Mouse (Mus musculus) lung, postnatal 36 days (tissue): ENCODE results near the gene Zfp992.
"Not testable (repeated sequence)": the region's sequence is repeated elsewhere in the genome, so short reads cannot be mapped to it uniquely, and the experiment has no call there.

ENCODE experiments used
- DNase-seq: peaks from one replicate; pipeline ENCODE4 v3.0.0; 2022; ENCODE audit warnings: mixed read lengths

Zfp992 gene

DNA sequence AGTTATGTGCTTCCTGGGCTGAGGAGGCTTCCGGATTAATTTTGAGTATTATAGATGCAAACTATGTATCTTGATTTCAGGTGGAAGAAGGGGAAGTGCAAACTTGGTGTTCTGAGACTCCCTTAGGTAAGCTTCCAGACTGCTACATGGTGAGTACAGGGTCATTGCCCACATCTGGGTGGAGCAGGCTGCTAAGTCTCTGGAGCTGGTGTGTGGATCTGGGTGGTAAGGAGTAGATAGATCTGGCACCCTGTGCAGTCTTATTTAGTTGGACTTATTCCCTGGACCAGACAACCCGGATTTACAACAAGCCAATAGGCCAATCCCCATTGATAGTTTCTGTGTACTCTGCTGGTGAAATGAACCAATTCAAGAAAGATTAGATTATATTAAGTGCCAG lies at the start of gene Zfp992:
TSS of gene Zfp992 (plus strand) at position 74 of the 400 bp plus-strand sequence.
- not testable (repeated sequence) for DNase-seq

DNA sequence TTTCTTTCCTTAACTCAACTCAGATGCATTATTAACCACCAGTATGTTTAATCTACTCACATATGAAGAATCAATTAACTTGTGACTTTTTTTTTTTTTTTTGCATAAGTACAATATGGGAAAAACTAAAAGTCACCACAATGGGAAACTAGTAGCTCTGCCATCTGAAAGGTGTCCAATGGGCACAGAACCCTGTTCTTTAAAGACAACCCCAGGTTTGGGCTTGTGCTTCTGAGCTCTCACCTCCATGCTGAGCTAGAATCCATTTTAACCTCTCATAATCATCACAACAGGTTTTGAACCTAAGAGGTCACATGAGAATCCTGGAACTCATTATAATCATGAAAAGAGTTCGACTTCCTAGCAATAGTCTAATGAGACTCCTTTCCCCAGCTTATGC lies 19.4 kb upstream of the Zfp992 start:
- not testable (repeated sequence) for DNase-seq

DNA sequence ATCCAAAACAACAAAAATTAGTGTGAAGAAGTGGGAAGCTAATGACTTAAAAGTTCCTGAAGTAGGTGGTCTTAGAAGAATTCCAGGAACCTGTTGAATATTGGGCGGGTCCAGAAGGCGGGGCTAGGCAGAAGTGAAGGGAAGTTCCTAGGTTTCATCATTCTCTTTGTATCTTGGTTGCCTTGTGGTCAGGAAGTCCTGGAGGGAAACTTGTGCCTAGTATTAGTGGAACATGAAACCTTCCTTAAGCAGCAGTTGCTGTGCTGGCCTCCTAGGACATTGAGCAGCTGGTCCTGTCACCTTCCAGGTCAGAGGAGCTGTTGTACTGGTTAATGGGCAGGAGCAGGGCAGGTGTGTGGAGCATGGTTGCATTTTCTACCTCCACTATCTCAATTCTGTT lies 17.9 kb upstream of the Zfp992 start:
- not testable (repeated sequence) for DNase-seq

DNA sequence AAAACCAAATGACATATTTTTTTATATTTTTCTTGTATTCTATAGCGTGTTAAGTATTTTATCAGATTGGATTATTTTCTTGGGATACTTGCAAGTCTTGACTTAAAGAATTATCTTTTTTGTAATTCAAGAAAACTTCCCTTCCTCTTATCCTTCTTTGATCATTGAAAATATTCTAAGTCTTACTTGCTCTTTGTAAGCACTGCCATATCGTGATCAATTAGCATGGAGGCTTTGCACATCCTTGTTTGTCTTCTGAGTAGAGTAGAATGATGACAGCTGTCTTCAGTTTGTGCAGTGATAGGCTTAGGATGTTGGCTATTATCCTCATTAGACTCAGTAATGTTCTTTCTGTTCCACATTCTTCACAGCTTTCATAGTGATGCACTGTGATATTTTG lies 13.3 kb upstream of the Zfp992 start:
- not testable (repeated sequence) for DNase-seq

DNA sequence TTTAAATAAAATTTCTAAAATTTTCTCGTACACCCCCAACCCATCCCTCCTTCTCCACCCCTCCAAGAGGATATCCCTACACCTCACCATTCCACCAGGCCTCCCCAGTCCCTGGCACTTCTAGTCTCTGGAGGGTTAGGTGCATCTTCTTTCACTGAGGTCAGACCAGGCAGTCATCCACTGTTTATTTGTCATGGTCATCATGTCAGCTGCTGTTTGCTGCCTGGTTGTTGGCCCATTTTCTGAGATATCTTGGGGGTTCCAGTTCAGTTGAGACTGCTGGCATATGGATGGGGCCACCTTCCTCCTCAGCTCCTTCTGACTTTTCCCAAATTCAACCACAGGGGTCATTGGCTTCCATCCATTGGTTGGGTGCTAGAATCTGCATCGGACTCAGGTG lies 11.6 kb upstream of the Zfp992 start:
- not testable (repeated sequence) for DNase-seq

DNA sequence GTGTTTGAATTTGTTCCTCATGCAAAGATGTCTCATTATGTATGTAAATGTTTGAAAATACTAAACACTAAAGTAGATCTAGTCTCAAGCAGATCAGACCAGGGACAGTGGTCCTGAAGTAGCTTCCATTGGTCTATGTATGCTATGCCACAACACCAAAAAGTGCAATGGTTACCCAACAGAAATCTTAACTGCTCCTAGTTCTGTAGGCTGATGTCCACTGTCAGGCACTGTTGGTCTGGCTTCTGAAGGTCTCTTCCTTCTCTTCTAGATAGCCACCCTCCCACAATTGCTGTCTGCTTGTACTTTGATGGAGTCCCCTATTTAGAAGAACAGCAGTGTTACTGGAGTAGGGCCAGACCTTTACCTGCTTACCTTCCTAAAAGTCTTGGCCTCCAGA lies 4.5 kb upstream of the Zfp992 start:
- not testable (repeated sequence) for DNase-seq

DNA sequence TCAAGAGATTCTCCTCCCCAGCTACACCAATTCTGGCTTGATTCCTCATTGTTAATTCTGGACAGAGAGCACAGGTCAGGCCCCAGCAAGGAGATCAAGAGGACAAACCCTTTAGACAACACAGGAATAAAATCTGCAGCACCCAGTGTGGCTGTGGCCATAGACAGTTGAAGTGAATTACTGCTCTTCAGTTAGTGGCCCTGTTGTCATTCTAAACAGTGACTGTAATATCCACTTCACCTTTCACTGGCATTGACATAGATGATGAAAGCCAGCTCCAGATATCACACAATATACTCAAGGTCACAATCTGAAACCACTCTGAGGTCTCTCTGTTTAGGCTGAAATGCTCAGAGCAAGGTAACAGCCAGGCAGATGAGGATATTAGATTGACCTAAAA lies 3.7 kb upstream of the Zfp992 start:
- DNase-seq: not testable (repeated sequence)

DNA sequence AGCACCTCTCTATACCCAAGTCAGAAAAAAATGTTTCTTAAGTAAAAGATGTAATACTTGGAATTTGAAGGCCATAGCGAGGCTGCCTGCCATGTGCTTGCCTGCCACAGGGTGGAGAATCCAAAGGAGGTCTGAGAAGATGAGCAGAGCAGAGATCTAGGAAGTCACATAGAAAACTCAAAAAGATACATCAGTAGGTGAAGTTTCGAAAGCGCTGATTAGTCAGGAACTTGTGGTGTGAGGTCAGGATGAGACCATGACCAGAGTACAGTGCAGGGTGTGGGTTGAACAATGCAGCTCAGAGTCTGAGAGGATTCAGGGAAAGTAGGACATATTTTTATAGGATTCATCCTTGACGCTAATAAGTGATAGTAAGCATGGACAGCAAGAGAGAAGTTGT lies 2.7 kb upstream of the Zfp992 start:
- not testable (repeated sequence) for DNase-seq

DNA sequence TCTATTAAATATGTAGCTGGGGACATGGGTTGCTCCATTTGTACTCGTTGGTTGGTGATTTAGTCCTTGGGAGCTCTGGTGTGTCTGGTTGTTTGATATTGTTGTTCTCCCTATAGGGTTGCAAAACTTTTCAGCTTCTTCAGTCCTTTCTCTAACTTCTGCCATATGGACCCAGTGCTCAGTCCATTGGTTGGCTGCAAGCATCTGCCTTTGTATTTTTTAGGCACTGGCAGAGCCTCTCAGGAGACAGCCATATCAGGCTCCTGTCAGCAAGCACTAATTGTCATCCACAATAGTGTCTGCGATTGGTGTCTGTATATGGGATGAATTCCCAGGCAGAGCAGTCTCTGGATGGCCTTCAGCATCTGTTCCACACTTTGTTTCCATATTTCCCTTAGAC lies 1.8 kb upstream of the Zfp992 start:
- DNase-seq: not testable (repeated sequence)

DNA sequence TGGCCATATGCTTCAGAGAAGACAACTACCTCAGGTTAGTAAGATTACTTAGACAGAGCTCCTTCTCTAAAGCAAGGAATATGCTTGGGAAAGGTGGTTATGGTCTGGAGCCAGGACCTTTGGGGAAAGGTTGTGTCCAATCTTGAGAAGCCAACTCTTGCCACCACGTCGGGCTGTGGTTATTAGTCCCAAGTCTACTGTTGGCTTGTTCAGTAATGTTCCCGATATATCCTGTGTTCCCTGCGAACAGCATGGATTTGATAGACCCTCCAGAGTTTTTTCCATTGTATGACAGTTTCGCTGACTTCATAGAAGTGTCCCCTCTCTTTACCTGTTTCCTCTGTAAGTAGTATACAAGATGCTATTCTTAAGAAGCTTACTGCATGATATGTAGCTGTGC lies 888 bp downstream of the Zfp992 start:
- DNase-seq: not testable (repeated sequence)

DNA sequence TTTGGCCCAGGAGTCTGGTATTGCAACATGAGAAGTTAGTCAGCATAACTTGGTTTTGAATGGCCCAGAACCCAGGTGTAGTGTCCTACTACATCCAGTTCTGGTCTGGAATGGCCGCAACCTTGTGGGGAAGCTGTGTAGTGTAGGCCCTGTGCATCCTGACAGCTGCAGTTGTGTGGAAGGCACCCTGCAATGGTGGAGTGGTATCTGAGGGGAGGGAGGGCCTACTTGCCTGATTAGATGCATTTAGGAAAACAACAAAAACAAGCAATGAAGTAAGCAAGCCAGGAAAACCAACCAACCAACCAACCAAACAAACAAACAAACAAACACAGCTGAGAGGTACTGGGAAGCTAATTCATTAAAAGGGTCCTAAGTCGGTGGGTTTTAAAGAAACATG lies 3.8 kb downstream of the Zfp992 start:
- not testable (repeated sequence) for DNase-seq

DNA sequence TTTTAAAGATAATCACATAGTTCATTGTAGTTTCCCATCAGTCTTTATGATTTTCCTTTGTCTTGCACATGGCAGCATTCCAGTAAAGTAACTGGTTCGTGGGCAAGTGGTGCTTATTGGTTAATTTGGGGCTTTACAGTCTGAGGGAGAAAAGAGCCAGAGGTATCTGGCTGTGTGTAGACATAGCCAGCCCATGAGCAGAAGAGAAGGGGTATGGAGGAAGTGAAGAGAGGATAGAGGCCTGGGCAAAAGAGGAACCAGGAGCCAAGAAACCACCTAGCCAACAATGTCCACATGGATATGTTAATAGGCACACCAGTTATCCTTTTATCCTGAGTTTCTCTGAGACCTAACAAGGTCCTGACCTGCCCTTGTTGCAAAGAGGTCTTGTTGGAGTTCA lies 5.3 kb downstream of the Zfp992 start:
- not testable (repeated sequence) for DNase-seq

DNA sequence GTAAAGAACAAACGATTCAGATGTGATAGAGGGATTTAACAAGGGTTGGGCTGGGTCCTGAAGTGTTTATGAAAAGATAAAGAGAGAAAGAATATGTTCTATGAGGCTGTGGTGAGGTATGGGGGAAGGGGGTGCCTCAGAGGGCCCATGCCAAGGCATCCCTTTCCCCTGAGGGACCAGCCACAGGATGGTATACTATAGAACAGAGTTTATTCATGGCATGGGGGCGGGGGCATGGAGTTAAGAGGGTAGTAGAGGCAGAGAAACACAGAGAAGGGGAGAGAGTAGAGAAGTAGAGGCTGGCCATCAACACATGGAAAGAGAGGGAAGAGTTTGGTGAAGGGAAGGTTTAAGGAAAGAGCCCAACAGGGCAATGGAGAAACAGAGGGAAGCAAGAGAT lies 6.1 kb downstream of the Zfp992 start:
- DNase-seq: no peak

DNA sequence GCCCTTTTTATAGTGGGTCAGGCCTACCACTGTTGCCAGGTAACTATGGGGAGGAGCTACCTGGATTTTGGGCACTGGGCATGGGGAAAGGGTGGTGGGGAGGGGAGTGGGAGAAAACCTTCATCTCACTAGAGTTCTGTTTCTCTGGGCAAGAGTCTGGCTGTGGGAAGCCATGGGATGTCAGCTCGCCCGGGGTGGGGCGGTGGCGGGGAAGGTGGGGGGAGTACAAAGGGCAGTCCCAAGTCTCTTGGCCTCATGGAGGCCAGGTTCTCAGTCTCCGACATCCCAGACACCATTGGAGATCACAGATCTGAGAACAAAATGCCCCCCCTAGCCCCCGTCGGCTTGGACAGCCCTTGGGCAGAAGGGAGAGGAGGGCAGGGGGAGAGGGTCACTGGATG lies 6.5 kb downstream of the Zfp992 start:
- DNase-seq: no peak

DNA sequence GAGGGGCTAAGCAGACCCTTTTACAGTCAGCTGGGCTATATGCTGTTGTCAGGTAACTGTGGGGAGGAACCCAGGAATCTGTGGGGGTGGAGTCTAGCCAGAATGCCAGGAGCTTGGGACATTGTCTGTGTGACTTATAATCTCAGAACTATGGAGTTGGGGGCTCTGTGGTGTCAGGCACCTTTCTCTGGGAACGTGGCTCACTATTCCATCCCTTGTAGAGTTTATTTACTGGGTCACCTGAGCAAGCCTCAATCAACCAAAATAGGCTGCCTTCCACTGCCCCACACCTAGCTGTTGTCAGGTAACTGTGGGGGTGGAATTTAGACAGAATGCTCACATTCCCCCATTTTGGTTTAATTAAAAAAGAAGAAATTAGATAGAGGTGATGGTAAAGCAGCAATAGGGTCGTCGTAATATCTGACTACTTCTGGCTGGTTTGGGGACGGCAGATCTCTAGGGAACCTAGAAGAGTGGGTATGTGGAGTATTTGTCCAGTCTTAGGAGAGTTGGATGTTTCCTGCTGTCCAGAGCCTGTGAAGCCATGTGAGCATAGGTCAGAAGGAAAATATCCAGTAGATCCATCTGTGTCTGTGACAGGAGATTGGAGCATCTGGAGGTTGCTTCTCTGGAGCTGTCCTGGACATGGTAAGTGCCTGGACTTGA lies 7.4 kb downstream of the Zfp992 start:
- no peak for DNase-seq

DNA sequence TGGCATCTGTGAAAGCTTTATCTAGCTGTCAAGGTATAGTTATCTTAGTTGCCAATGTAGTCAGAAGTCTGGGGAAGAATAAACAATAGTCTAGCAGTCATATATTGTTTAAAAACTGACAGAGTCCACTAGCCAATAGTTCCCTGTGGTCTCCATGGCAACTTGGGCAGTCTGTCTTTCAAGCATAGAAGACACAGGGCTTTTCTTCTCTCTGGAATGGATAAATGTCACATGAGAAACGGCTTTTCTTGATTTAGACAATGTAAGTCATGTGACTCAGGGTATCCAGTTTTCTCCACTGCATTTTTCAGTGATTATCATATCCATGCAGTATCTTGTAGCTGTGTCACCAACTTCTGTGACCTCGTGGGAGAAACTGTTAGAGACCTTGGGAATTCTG lies 8.3 kb downstream of the Zfp992 start:
- DNase-seq: no peak

DNA sequence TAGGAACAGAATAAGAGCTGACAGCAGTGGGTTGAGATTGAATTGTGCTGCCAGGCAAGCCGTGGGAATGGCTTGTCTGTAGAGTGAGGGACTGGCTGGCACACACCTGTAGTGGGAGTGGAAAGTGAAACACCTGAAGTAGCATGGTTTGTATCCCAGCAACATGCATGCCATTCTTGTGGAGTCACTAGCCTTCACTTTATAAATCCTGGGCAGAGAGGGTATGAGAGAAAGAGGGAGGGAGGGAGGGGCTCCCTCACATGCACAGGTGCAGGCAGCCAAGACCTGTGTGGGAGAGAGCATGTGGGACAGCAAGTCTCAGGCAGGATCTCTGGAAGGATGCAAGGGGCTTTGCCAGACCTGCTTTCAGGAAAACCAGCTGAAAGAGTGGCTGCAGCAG lies 8.9 kb downstream of the Zfp992 start:
- DNase-seq: no peak

DNA sequence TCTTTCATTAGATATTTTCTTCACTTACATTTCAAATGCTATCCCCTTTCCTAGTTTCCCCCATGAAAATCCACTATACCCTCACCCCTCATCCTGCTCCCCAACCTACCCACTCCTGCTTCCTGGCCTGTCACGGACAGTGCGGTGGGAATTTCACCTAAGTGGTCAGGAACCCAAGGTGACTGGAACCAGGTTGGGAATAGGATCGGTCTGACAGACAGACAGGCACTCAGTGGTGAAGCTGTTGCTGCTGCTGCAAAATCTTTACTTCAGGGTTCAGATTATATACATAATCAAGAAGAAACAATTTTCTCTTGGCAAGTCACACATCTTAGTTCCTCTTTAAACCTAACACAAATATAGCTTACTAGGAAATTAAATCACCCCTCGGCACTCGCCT lies 11.0 kb downstream of the Zfp992 start:
- DNase-seq: not testable (repeated sequence)

DNA sequence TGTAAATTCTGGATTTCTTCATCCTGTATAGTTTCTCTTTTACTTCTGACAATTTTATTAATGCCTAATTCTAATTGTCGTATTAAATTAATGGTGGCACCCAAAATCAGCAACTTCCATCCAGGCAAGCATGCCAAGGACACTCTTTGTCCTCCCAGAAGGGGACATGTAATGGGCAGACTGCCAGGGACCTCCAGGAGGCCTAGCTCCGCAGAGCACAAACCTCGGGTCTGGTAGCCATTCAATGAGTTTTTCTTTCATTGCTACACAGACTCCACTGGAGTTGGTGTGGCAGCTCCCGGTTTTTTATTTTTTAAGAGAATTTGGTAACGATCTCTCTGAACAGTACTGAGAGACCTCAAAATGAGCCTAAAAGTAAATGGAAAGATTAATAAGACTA lies 11.9 kb downstream of the Zfp992 start:
- not testable (repeated sequence) for DNase-seq

DNA sequence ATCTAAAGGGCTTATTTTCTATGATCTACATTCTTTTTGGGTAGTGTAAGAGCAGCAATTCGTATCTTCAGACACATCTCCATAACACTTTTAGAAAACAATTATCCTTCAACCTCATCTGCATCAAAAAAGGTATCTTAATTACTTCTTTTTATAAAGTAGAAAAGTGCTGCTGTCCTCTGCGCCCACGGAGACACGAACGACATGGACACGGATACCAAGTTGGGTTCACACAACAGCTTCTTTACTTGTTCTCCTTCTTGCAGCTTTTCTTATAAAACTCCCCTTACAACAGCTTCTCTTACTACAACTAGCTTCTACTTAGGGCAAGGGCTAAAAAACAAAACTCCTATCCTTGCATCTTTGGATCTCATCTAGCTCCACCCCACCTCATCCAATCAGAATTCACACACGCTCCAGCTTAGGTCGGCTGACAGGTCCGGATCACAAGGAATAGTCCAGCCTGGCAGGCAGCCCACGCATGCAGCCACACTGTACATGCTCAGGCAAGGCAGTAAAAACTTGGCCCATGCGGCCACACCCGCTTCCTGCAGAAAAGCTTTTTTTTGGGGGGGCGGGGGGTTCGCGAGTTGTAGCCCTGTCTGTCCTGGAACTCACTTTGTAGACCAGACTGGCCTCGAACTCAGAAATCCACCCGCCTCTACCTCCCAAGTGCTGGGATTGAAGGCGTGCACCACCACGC lies 15.0 kb downstream of the Zfp992 start:
- DNase-seq: not testable (repeated sequence)

DNA sequence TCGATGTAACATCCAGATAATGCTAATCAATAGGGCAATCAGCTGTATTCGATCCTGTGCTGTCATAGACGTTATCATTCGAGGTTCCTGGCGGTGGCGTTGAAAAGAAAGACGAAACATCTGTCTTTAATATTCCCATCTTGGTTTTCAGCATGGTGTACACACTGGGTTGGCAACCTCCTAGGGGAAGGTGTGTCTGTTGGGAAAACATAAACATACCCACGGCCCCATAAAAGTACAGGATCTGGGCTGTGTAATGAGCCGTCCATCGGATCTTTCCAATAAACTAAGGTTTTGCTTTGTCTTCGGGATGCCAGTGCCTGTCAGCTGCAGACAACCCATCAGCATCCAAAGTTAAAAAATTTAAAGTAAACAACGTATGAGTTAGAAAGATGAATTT lies 21.2 kb downstream of the Zfp992 start:
- DNase-seq: not testable (repeated sequence)

DNA sequence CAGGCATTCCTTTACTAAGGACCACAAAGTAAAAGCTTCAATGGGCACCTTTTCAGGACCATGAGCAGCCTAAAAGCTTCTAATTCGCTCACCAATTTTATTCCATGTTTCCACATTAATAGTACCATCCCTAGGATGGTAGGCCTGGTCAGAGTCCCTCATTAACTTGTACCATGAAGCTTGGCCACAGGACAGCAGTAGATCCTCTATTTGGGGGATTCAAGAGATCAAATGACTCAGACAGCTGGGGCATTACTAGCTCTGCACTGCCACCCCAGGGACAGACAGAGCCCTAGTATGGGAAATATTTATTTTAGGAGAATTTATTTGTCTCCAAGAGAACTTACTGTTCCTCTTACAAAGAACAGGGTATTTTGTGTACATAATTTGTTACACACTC lies 25.4 kb downstream of the Zfp992 start:
- DNase-seq: not testable (repeated sequence)

DNA sequence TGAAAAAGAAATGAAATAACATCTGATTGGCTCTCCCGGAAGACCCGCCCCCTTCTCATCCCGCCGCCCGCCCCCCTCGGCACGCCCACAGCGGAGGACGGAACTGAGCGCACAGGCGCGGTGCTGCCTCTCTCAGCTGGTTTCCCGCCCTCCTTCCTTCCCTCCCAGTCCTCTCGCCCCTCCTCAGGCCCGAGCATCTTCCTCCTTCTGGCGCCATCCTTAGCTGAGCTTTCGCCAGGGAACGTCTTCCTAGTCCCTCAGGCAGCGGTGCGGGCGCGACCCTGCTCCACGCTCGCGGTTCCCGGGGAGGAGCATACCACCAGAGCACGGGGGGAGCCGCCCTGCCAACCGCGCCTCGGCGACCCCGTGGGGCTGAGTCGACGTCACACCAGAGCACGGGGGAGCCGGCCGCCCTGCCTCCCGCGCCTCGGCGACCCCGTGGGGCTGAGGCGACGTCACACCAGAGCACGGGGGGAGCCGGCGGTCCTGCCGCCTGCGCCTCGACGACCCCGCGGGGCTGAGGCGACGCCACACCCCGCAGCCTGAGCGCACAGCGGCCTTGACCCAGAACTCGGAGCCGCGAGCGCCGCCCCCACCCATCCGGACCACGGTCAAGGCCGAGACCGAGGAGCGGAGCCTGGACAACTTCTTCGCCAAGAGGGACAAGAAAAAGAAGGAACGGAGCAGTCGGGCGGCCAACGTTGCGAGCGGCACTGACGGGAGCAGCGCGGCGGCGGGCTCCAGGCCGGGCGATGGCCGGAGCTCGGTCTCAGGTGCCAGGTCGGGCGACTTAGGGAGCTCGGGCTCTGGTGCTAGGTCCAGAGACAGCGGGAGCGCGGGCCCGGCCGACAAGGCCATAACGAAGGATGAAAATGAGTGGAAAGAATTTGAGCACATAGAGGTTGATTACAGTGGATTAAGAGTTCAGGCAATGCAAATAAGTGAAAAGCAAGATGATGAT lies 26.2 kb downstream of the Zfp992 start:
- DNase-seq: not testable (repeated sequence)
